In genomic region chr11:60127048-60127447, GRCm38 (mm10) we compare ENCODE assay signal across 11 mouse cellular contexts. TPM values are rescaled to one million over a fixed set of nuclear protein-coding genes. Genes with fewer than 3 reads are reported as not detected.
A peak's percentile ranks its signal among the peaks of the same experiment; 100 is the strongest.
DNase-seq lines count a peak whose midpoint lies in the region; ATAC-seq and TF ChIP-seq lines count a peak whose summit lies in the region.
"Had no signal": no experiment of that assay in that cellular context is flagged by ENCODE, and none has a peak within 500 bp of the region (broad histone marks: within the 10 kb centered on the region; RNA-seq: fewer than 3 reads in every experiment).

No protein-coding gene starts in this region.

- peaks cover 31% of the 10 kb centered on the region for H3K4me1 ChIP-seq in kidney, embryonic 14.5 days (ENCODE audit: control insufficient read depth, insufficient read depth, low read length)
- peaks cover 18% of the 10 kb centered on the region; the same call in 1 of the 2 replicates for H3K4me1 ChIP-seq in kidney, adult 2 months (ENCODE audit: control insufficient read depth, insufficient read depth, low read length)
- no peaks in the 10 kb centered on the region for H3K4me1 ChIP-seq in intestine, postnatal 0 days (replicated peaks; ENCODE audit: control insufficient read depth, insufficient read depth, low read length)

- DNase-seq in kidney, adult 2 months: no peak
- peak; percentile 17 for DNase-seq in testis, postnatal 14 days (ENCODE audit: low spot score)
- no peak for DNase-seq in testis, postnatal 10 days (ENCODE audit: low spot score)
- no peak for DNase-seq in urinary bladder, postnatal 14 days (ENCODE audit: low spot score)
- DNase-seq in right cerebral cortex, adult 18-20 months: no peak
- DNase-seq: adrenal gland, postnatal 14 days; thymus, postnatal 4 days had no signal

- TF ChIP-seq POLR2A in kidney, adult 2 months (IDR thresholded peaks at IDR 0.05; ENCODE audit: low read depth, low read length): no peak

- no peak; the same call in 1 of the 2 replicates for TF ChIP-seq CTCF in kidney, adult 2 months (conservative IDR thresholded peaks at IDR 0.05; ENCODE audit: insufficient read depth, insufficient read length, low read depth, low read length)
- TF ChIP-seq CTCF in intestine, postnatal 0 days (IDR thresholded peaks at IDR 0.05; ENCODE audit: low read depth): peak; percentile 60

- H3K27ac ChIP-seq in kidney, embryonic 14.5 days (ENCODE audit: low read depth, low read length): peak overlapping the region; percentile 30; the same call in 1 of the 2 replicates
- H3K27ac ChIP-seq in kidney, adult 2 months (ENCODE audit: insufficient read depth, low read depth, low read length): no peak overlapping the region
- H3K27ac ChIP-seq in intestine, postnatal 0 days (ENCODE audit: low read depth, low read length): no peak overlapping the region
- H3K27ac ChIP-seq: forebrain, embryonic 15.5 days; liver, embryonic 15.5 days had no signal

- H3K9me3 ChIP-seq in kidney, embryonic 14.5 days (ENCODE audit: control insufficient read depth, low read length): no peaks in the 10 kb centered on the region
- no peaks in the 10 kb centered on the region for H3K9me3 ChIP-seq in intestine, postnatal 0 days (ENCODE audit: control insufficient read depth)
- H3K9me3 ChIP-seq: forebrain, embryonic 15.5 days; liver, embryonic 15.5 days had no signal

- ATAC-seq in kidney, embryonic 14.5 days (ENCODE audit: low FRiP score, low TSS enrichment): no peak; the same call in 1 of the 2 replicates
- ATAC-seq in intestine, postnatal 0 days: no peak
- ATAC-seq: forebrain, embryonic 15.5 days had no signal

- no peak overlapping the region for H3K4me2 ChIP-seq in kidney, embryonic 14.5 days (replicated peaks; ENCODE audit: low read depth, low read length)
- no peak overlapping the region for H3K4me2 ChIP-seq in intestine, postnatal 0 days (replicated peaks; ENCODE audit: low read depth)
- H3K4me2 ChIP-seq: forebrain, embryonic 15.5 days; liver, embryonic 15.5 days had no signal

- H3K4me3 ChIP-seq in kidney, embryonic 14.5 days (ENCODE audit: low read length): no peak overlapping the region
- no peak overlapping the region for H3K4me3 ChIP-seq in kidney, adult 2 months (ENCODE audit: insufficient read depth, low read depth, low read length)
- H3K4me3 ChIP-seq in intestine, postnatal 0 days (ENCODE audit: low read depth, low read length): no peak overlapping the region
- H3K4me3 ChIP-seq: forebrain, embryonic 15.5 days; liver, embryonic 15.5 days had no signal

- no peak overlapping the region for H3K9ac ChIP-seq in kidney, embryonic 14.5 days (ENCODE audit: low read depth, low read length)
- H3K9ac ChIP-seq in intestine, postnatal 0 days (ENCODE audit: low read depth, low read length): no peak overlapping the region
- H3K9ac ChIP-seq: forebrain, embryonic 15.5 days; liver, embryonic 15.5 days had no signal

- H3K36me3 ChIP-seq in kidney, embryonic 14.5 days (ENCODE audit: control insufficient read depth, insufficient read depth, low read length): no peaks in the 10 kb centered on the region; the same call in 1 of the 2 replicates
- no peaks in the 10 kb centered on the region for H3K36me3 ChIP-seq in kidney, adult 2 months (ENCODE audit: control insufficient read depth, insufficient read depth, low read length)
- no peaks in the 10 kb centered on the region for H3K36me3 ChIP-seq in intestine, postnatal 0 days (ENCODE audit: control insufficient read depth, insufficient read depth)
- H3K36me3 ChIP-seq: forebrain, embryonic 15.5 days; liver, embryonic 15.5 days had no signal

- H3K27me3 ChIP-seq in kidney, embryonic 14.5 days (ENCODE audit: control insufficient read depth, insufficient read depth, low read length): no peaks in the 10 kb centered on the region
- H3K27me3 ChIP-seq in kidney, adult 2 months (replicated peaks; ENCODE audit: control insufficient read depth, insufficient read depth, low read length): no peaks in the 10 kb centered on the region
- H3K27me3 ChIP-seq in intestine, postnatal 0 days (replicated peaks; ENCODE audit: control insufficient read depth, insufficient read depth, low read length): no peaks in the 10 kb centered on the region
- H3K27me3 ChIP-seq: forebrain, embryonic 15.5 days; liver, embryonic 15.5 days had no signal

RNA-seq across cellular contexts. Expression of gene Rai1, which starts 22.2 kb away (rescaled TPM):
- 29.1 and 34.4 TPM in 2 replicates for polyA plus RNA-seq in kidney, embryonic 14.5 days (2014; fragmentation: Nextera tagmentation; extraction: Ambion mirVana)
- polyA plus RNA-seq in kidney, adult 2 months (2012; rRNA removed): 26.1 and 29.2 TPM in 2 replicates
- 10.1 and 10.6 TPM in 2 replicates for polyA plus RNA-seq in intestine, postnatal 0 days (2015; fragmentation: Nextera tagmentation; extraction: Ambion mirVana)
